Mouse (Mus musculus): ENCODE results near the gene Hist1h3b.
"Not testable (repeated sequence)": the region's sequence is repeated elsewhere in the genome, so short reads cannot be mapped to it uniquely, and the experiment has no call there.

DNA sequence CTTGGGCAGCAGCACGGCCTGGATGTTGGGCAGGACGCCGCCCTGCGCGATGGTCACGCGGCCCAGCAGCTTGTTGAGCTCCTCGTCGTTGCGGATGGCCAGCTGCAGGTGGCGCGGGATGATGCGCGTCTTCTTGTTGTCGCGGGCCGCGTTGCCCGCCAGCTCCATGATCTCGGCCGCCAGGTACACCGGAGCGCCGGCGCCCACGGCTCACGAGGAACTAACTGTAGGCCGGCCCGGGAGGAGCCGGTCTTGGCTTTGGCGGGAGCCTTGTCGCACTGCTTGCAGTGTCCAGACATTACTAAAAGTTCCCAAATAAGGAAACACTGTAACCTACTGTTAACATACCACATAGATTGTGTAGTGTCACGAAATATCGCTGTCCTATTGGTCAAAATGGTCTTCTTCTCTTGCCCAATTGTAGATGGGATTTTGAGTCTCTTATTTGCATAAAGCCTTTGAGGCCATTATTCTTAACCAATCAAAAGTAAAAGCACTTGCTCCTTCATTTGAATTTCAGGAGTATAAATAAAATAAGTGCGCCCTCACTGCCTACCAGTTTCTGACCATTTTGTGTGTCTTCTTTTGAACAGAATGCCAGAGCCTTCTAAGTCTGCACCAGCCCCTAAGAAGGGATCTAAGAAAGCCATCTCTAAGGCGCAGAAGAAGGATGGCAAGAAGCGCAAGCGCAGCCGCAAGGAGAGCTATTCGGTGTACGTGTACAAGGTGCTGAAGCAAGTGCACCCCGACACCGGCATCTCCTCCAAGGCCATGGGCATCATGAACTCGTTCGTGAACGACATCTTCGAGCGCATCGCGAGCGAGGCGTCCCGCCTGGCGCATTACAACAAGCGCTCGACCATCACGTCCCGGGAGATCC, 5.6 kb upstream of the Hist1h3b start, which contains the start of gene Hist1h2bb:
- TF ChIP-seq POLR2AphosphoS2 (IDR thresholded peaks at IDR 0.05; ENCODE audit: insufficient read length, low read depth) (peak; percentile 98), POLR2A (IDR thresholded peaks at IDR 0.05; ENCODE audit: insufficient read length, low read depth) (peak; percentile 41)
- TF ChIP-seq E2F4 (IDR thresholded peaks at IDR 0.05; ENCODE audit: insufficient read depth); REST (IDR thresholded peaks at IDR 0.05; ENCODE audit: insufficient read depth, insufficient read length); CEBPB (IDR thresholded peaks at IDR 0.05; ENCODE audit: insufficient read depth, poor library complexity, severe bottlenecking); USF1 (IDR thresholded peaks at IDR 0.05; ENCODE audit: low read depth); MYOD1 (IDR thresholded peaks at IDR 0.05; ENCODE audit: control insufficient read depth in 1 of 3, insufficient read length in 2 of 3, low read depth in 2 of 3): not testable (repeated sequence)

Data from myocyte (in vitro differentiated cells).